Mouse (Mus musculus): ENCODE measurements around the gene Mrpl39. TPM values are rescaled to one million over a fixed set of nuclear protein-coding genes. Genes with fewer than 3 reads are reported as not detected.

The Mrpl39 gene
- polyA plus RNA-seq, 1 experiment from 2014 or later, result 25.6 TPM

GRCm38 (mm10) chr16:84708649-84709048 is 26.9 kb downstream of the Mrpl39 start:
- WGBS, result 65% methylated on average over 2 of the region's 2 CpGs
- H3K4me1 ChIP-seq (replicated peaks; ENCODE audit: control insufficient read depth, insufficient read depth, low read length), result no peaks in the 10 kb centered on the region
- H3K9me3 ChIP-seq (ENCODE audit: control insufficient read depth), result no peaks in the 10 kb centered on the region
- no peaks in the 10 kb centered on the region for H3K36me3 ChIP-seq (ENCODE audit: control insufficient read depth, insufficient read depth)
- H3K27me3 ChIP-seq (replicated peaks; ENCODE audit: control insufficient read depth, insufficient read depth, low read length), result peaks cover 9% of the 10 kb centered on the region
- H3K9ac ChIP-seq (ENCODE audit: low read depth, low read length), result no peak overlapping the region
- no peak overlapping the region for H3K4me2 ChIP-seq (replicated peaks; ENCODE audit: low read depth)
- H3K27ac ChIP-seq (ENCODE audit: low read depth, low read length), result no peak overlapping the region
- TF ChIP-seq CTCF (IDR thresholded peaks at IDR 0.05; ENCODE audit: low read depth), result no peak
- H3K4me3 ChIP-seq (ENCODE audit: low read depth, low read length), result no peak overlapping the region
- ATAC-seq, result no peak

DNA sequence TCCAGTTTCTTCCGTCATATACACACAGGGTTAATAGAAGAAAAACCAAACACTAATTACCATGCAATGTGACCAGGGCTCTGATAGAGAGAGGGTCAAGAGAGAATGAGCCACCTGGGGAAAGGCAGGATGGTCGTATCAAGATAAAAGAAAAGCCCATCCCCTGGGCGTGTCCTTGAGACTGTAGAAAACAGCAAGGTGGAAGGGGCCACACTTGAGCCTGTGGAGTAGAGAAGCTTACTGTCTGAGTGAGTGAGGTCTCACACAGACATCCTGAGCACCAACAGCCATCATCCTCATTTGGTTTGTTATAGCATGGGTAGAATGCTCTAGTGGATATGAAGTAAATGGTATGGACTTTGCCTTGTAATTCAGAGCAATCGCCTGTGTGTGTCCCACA is 27.7 kb downstream of the Mrpl39 start:
- no peak overlapping the region for H3K27ac ChIP-seq (ENCODE audit: low read depth, low read length)
- H3K4me1 ChIP-seq (replicated peaks; ENCODE audit: control insufficient read depth, insufficient read depth, low read length), result no peaks in the 10 kb centered on the region
- ATAC-seq, result no peak
- no peak overlapping the region for H3K4me2 ChIP-seq (replicated peaks; ENCODE audit: low read depth)
- no peaks in the 10 kb centered on the region for H3K9me3 ChIP-seq (ENCODE audit: control insufficient read depth)
- no peak for TF ChIP-seq CTCF (IDR thresholded peaks at IDR 0.05; ENCODE audit: low read depth)
- WGBS, result 61% methylated on average over 4 of the region's 4 CpGs
- no peaks in the 10 kb centered on the region for H3K36me3 ChIP-seq (ENCODE audit: control insufficient read depth, insufficient read depth)
- H3K9ac ChIP-seq (ENCODE audit: low read depth, low read length), result no peak overlapping the region
- H3K4me3 ChIP-seq (ENCODE audit: low read depth, low read length), result no peak overlapping the region
- peaks cover 13% of the 10 kb centered on the region for H3K27me3 ChIP-seq (replicated peaks; ENCODE audit: control insufficient read depth, insufficient read depth, low read length)

GRCm38 (mm10) chr16:84706571-84706970 is 29.0 kb downstream of the Mrpl39 start:
- H3K9me3 ChIP-seq (ENCODE audit: control insufficient read depth), result no peaks in the 10 kb centered on the region
- no peak for ATAC-seq
- H3K4me1 ChIP-seq (replicated peaks; ENCODE audit: control insufficient read depth, insufficient read depth, low read length), result no peaks in the 10 kb centered on the region
- no peak overlapping the region for H3K4me3 ChIP-seq (ENCODE audit: low read depth, low read length)
- H3K27ac ChIP-seq (ENCODE audit: low read depth, low read length), result no peak overlapping the region
- H3K9ac ChIP-seq (ENCODE audit: low read depth, low read length), result no peak overlapping the region
- H3K4me2 ChIP-seq (replicated peaks; ENCODE audit: low read depth), result no peak overlapping the region
- H3K27me3 ChIP-seq (replicated peaks; ENCODE audit: control insufficient read depth, insufficient read depth, low read length), result peaks cover 13% of the 10 kb centered on the region
- H3K36me3 ChIP-seq (ENCODE audit: control insufficient read depth, insufficient read depth), result no peaks in the 10 kb centered on the region
- 82% methylated on average over 6 of the region's 6 CpGs for WGBS
- no peak for TF ChIP-seq CTCF (IDR thresholded peaks at IDR 0.05; ENCODE audit: low read depth)

- no peak for ATAC-seq
- TF ChIP-seq CTCF (IDR thresholded peaks at IDR 0.05; ENCODE audit: low read depth), result no peak
- Histone ChIP-seq H3K36me3 (ENCODE audit: control insufficient read depth, insufficient read depth) (no peaks in the 10 kb centered on the region), H3K4me1 (replicated peaks; ENCODE audit: control insufficient read depth, insufficient read depth, low read length) (no peaks in the 10 kb centered on the region), H3K4me2 (replicated peaks; ENCODE audit: low read depth) (no peak overlapping the region), H3K27ac (ENCODE audit: low read depth, low read length) (no peak overlapping the region), H3K9ac (ENCODE audit: low read depth, low read length) (no peak overlapping the region), H3K27me3 (replicated peaks; ENCODE audit: control insufficient read depth, insufficient read depth, low read length) (peaks cover 13% of the 10 kb centered on the region), H3K4me3 (ENCODE audit: low read depth, low read length) (no peak overlapping the region), H3K9me3 (ENCODE audit: control insufficient read depth) (no peaks in the 10 kb centered on the region)
- WGBS, result 81% methylated on average over 5 of the region's 5 CpGs
These were observed 30.0 kb downstream of the Mrpl39 start for GRCm38 (mm10) chr16:84705507-84705906.

- no peaks in the 10 kb centered on the region for H3K9me3 ChIP-seq (ENCODE audit: control insufficient read depth)
- TF ChIP-seq CTCF (IDR thresholded peaks at IDR 0.05; ENCODE audit: low read depth), result no peak
- H3K36me3 ChIP-seq (ENCODE audit: control insufficient read depth, insufficient read depth), result no peaks in the 10 kb centered on the region
- H3K9ac ChIP-seq (ENCODE audit: low read depth, low read length), result no peak overlapping the region
- no peak for ATAC-seq
- H3K4me1 ChIP-seq (replicated peaks; ENCODE audit: control insufficient read depth, insufficient read depth, low read length), result no peaks in the 10 kb centered on the region
- no peak overlapping the region for H3K4me3 ChIP-seq (ENCODE audit: low read depth, low read length)
- H3K4me2 ChIP-seq (replicated peaks; ENCODE audit: low read depth), result no peak overlapping the region
- H3K27ac ChIP-seq (ENCODE audit: low read depth, low read length), result no peak overlapping the region
- WGBS, result 62% methylated on average over 8 of the region's 8 CpGs
- H3K27me3 ChIP-seq (replicated peaks; ENCODE audit: control insufficient read depth, insufficient read depth, low read length), result peaks cover 13% of the 10 kb centered on the region
These were observed 30.8 kb downstream of the Mrpl39 start for GRCm38 (mm10) chr16:84704661-84705240.

DNA sequence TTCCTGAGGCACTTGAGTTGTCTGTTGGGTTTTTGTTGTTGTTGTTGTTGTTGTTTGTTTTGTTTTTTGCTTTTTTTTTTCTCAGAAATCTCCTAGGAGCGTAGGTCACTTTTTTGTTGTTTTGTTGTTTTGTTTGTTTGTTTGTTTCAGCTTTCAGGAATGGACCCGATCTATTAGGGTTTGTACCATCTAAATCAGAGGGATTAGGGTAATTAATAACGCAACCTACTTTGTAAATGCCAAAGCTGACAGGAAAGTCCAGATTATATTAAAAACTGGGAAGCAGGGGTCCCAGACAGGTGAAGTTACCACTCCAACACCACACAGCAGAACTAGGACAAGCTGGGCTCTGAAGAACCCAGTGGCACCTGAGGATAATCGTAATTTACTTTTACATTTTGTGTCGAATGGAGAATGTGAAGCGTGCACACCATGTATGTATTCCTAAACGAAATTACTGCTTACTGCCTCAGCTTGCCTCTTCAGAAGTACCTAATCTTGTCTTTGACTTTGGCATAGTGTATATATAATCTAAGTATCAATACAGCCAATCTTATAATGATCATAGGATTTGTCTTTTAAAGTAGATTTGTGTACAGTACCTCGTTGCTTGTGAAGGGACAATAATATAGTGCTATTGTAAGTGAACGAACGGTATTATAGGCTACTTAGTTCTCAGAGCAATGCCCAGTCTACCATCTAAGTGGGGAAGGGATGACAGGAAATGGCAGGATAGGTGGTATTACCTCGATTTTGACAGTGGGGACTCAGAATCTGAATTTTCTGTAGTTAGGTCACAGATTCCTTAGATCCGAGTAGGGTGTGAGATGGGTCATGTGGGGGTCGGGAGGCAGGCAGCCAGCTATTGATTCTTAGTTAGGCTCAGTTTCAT is 31.5 kb downstream of the Mrpl39 start:
- H3K36me3 ChIP-seq (ENCODE audit: control insufficient read depth, insufficient read depth), result no peaks in the 10 kb centered on the region
- 64% methylated on average over 13 of the region's 13 CpGs for WGBS
- no peak for ATAC-seq
- peak overlapping the region; percentile 83 for H3K4me2 ChIP-seq (replicated peaks; ENCODE audit: low read depth)
- TF ChIP-seq CTCF (IDR thresholded peaks at IDR 0.05; ENCODE audit: low read depth), result no peak
- no peak overlapping the region for H3K9ac ChIP-seq (ENCODE audit: low read depth, low read length)
- peaks cover 13% of the 10 kb centered on the region for H3K27me3 ChIP-seq (replicated peaks; ENCODE audit: control insufficient read depth, insufficient read depth, low read length)
- H3K27ac ChIP-seq (ENCODE audit: low read depth, low read length), result no peak overlapping the region
- H3K9me3 ChIP-seq (ENCODE audit: control insufficient read depth), result no peaks in the 10 kb centered on the region
- no peaks in the 10 kb centered on the region for H3K4me1 ChIP-seq (replicated peaks; ENCODE audit: control insufficient read depth, insufficient read depth, low read length)
- peak overlapping the region; percentile 58; the same call in 1 of the 2 replicates for H3K4me3 ChIP-seq (ENCODE audit: low read depth, low read length)

Data from intestine, postnatal 0 days (tissue).